Mouse (Mus musculus) CH12.LX (cell line): ENCODE data around the gene Ovch2. TPM values are rescaled to one million over a fixed set of nuclear protein-coding genes. Genes with fewer than 3 reads are reported as not detected.
"Not testable (repeated sequence)": the region's sequence is repeated elsewhere in the genome, so short reads cannot be mapped to it uniquely, and the experiment has no call there.

Experiments used
- DNase-seq: peaks from one replicate; pipeline ENCODE4 v3.0.0-alpha.2; 2013; ENCODE audit errors: extremely low read depth
- H3K27ac ChIP-seq: 2 replicates; pipeline ENCODE4 v1.5.1; 2012; ENCODE audit warnings: low read depth, mild to moderate bottlenecking, control low read depth, moderate library complexity; ENCODE audit not compliant: insufficient read depth
- H3K27me3 ChIP-seq: replicated peaks from 2 replicates; pipeline ENCODE3; 2012; ENCODE audit warnings: inconsistent platforms
- H3K36me3 ChIP-seq, 2 experiments: replicated peaks in 1 of 2; 2 replicates each; pipeline versions ENCODE3 to v1.6.1; 2012; ENCODE audit warnings: inconsistent platforms in 1 of 2, low read length in 1 of 2, mild to moderate bottlenecking in 1 of 2, mixed read lengths in 1 of 2, moderate library complexity in 1 of 2; ENCODE audit not compliant: control insufficient read depth in 1 of 2, insufficient read depth in 1 of 2
- H3K4me1 ChIP-seq, 2 experiments: 2 replicates each; pipeline ENCODE4 v1.6.1; 2012; ENCODE audit warnings: inconsistent platforms in 1 of 2, moderate library complexity in 1 of 2; ENCODE audit not compliant: insufficient read depth in 2 of 2, control insufficient read depth in 1 of 2
- H3K4me2 ChIP-seq: 2 replicates; pipeline ENCODE4 v1.6.1; 2012; ENCODE audit warnings: low read depth, mild to moderate bottlenecking, control low read depth; ENCODE audit not compliant: poor library complexity, insufficient read depth, severe bottlenecking
- H3K4me3 ChIP-seq, 3 experiments: fragments of 150-350 bp in 1 of 3; sonication (generic) in 1 of 3; replicated peaks in 1 of 3; 2 replicates each; pipeline versions ENCODE3 to v1.5.1; 2011 to 2012; ENCODE audit warnings: low read depth in 2 of 3, low read length in 2 of 3, mild to moderate bottlenecking in 2 of 3, moderate library complexity in 2 of 3, control low read depth in 1 of 3, improper control_type of control experiment in 1 of 3, inconsistent platforms in 1 of 3, mixed read lengths in 1 of 3; ENCODE audit not compliant: poor library complexity in 1 of 3
- H3K79me2 ChIP-seq: replicated peaks from 2 replicates; pipeline ENCODE4 v1.6.1; 2012; ENCODE audit warnings: mild to moderate bottlenecking, moderate library complexity; ENCODE audit not compliant: control insufficient read depth, poor library complexity, insufficient read depth, severe bottlenecking; ENCODE audit errors: extremely low read depth
- H3K9ac ChIP-seq: 2 replicates; pipeline ENCODE4 v1.6.1; 2012; ENCODE audit warnings: low read depth, mild to moderate bottlenecking, control low read depth, moderate library complexity; ENCODE audit not compliant: insufficient read depth
- H3K9me3 ChIP-seq: replicated peaks from 2 replicates; pipeline ENCODE3; 2012; ENCODE audit warnings: low read length, inconsistent platforms, mixed read lengths
- CTCF ChIP-seq, 2 experiments: IDR thresholded peaks in 1 of 2; conservative IDR thresholded peaks in 1 of 2; 2 replicates each; pipeline ENCODE4 v1.5.1; 2011 to 2012; ENCODE audit warnings: low read depth in 2 of 2, low read length in 2 of 2, improper control_type of control experiment in 1 of 2, inconsistent platforms in 1 of 2, mild to moderate bottlenecking in 1 of 2, moderate library complexity in 1 of 2
- E2F4 ChIP-seq: IDR thresholded peaks from 2 replicates; pipeline ENCODE4 v1.6.1; 2011; ENCODE audit warnings: low read depth, low read length, improper control_type of control experiment; ENCODE audit not compliant: insufficient replicate concordance
- KAT2A ChIP-seq: IDR thresholded peaks from 2 replicates; pipeline ENCODE4 v1.6.1; 2012; ENCODE audit warnings: low read length, improper control_type of control experiment, inconsistent platforms; ENCODE audit not compliant: insufficient replicate concordance
- MAX ChIP-seq: IDR thresholded peaks from 2 replicates; pipeline ENCODE4 v1.6.1; 2011; ENCODE audit warnings: low read length, improper control_type of control experiment
- RAD21 ChIP-seq: IDR thresholded peaks from 2 replicates; pipeline ENCODE4 v1.6.1; 2011; ENCODE audit warnings: low read depth, mild to moderate bottlenecking, low read length, improper control_type of control experiment, moderate library complexity
- SMC3 ChIP-seq: IDR thresholded peaks from 2 replicates; pipeline ENCODE4 v1.6.1; 2011; ENCODE audit warnings: low read depth, low read length, improper control_type of control experiment
- TBP ChIP-seq: conservative IDR thresholded peaks from 2 replicates; pipeline ENCODE4 v1.6.1; 2011; ENCODE audit warnings: low read depth, low read length, improper control_type of control experiment
- UBTF ChIP-seq: IDR thresholded peaks from 2 replicates; pipeline ENCODE4 v1.6.1; 2012; ENCODE audit warnings: low read depth, mild to moderate bottlenecking, inconsistent platforms, low read length, improper control_type of control experiment, moderate library complexity
- ZC3H11A ChIP-seq: IDR thresholded peaks from 2 replicates; pipeline ENCODE4 v1.6.1; 2012; ENCODE audit warnings: low read depth, mild to moderate bottlenecking, inconsistent platforms, low read length, improper control_type of control experiment
- ZNF384 ChIP-seq: IDR thresholded peaks from 2 replicates; pipeline ENCODE4 v1.6.1; 2012; ENCODE audit warnings: low read depth, low read length, improper control_type of control experiment, inconsistent platforms
- dilution Hi-C: fragments of 300-500 bp; cut with MboI; formaldehyde crosslinking; loops from 2 replicates; pipeline ENCODE4 v1.14.3; 2020; ENCODE audit warnings: low sequenced_read_pairs; ENCODE audit not compliant: extremely low pct_unique_long_range_greater_than_20kb, extremely low pct_ligation_motif_present
- in situ Hi-C: fragments of 300-500 bp; cut with MboI; formaldehyde crosslinking; loops from 3 replicates; pipeline ENCODE4 v1.14.3; 2019; ENCODE audit warnings: low sequenced_read_pairs, low pct_ligation_motif_present, low pct_unique_long_range_greater_than_20kb, mixed read lengths
- polyA plus RNA-seq: library from polyadenylated mRNA; unstranded; fragments of >175 nt; gene quantifications from 2 replicates; pipeline ENCODE4 v1.2.1, GENCODE M21; 2012; ENCODE audit warnings: low read depth; ENCODE audit not compliant: insufficient read length
- total RNA-seq, 2 experiments: library from RNA; depleted of rRNA; stranded (reverse); fragments of 300-350 nt in 1 of 2; fragments of >200 nt in 1 of 2; gene quantifications; 2 replicates each; pipeline ENCODE4 v1.2.3; 2012 to 2014

Ovch2 gene
- total RNA-seq (2012; rRNA removed) (not detected in 2 replicates), total RNA-seq (2014; rRNA removed) (not detected in 2 replicates), polyA plus RNA-seq (not detected in 2 replicates)

GRCm38 (mm10) chr7:107801108-107801507 is at the start of gene Ovch2:
TSS of gene Ovch2 (minus strand) at chr7:107801208.
- TF ChIP-seq E2F4 (no peak), CTCF (conservative IDR thresholded peaks at IDR 0.05 in 1 of 2, IDR thresholded peaks at IDR 0.05 in 1 of 2; ENCODE audit: low read depth in 2 of 2, low read length in 2 of 2) (no peak), ZC3H11A (no peak), UBTF (no peak), TBP (no peak), KAT2A (no peak), MAX (no peak)
- Histone ChIP-seq H3K4me1 (peaks cover 2 to 8% of the 10 kb centered on the region in 2 experiments; a peak in 3 of 4 replicates), H3K4me2 (peak within 1 kb of the TSS; percentile 29; the same call in 1 of the 2 replicates), H3K27ac (no peak within 1 kb of the TSS), H3K9ac (no peak within 1 kb of the TSS), H3K27me3 (peaks cover 2% of the 10 kb centered on the region), H3K4me3 (no peak within 1 kb of the TSS), H3K36me3 (no peaks in the 10 kb centered on the region), H3K9me3 (peaks cover 2% of the 10 kb centered on the region), H3K79me2 (no peaks in the 10 kb centered on the region)
- in situ Hi-C loops, result no loop called here
- dilution Hi-C loops, result no loop called here
- DNase-seq, result no peak

GRCm38 (mm10) chr7:107847390-107847789 is 46.4 kb upstream of the Ovch2 start, which contains the start of gene Olfr470:
TSS of gene Olfr470 (minus strand) at chr7:107847490.
- not testable (repeated sequence) for DNase-seq

GRCm38 (mm10) chr7:107841719-107842118 is 40.7 kb upstream of the Ovch2 start:
- peak; percentile 38 for DNase-seq
- H3K27me3 ChIP-seq, result no peaks in the 10 kb centered on the region
- H3K4me3 ChIP-seq, result no peak overlapping the region
- no peak overlapping the region for H3K27ac ChIP-seq
- no peaks in the 10 kb centered on the region for H3K36me3 ChIP-seq
- H3K79me2 ChIP-seq, result no peaks in the 10 kb centered on the region
- dilution Hi-C loops, result no loop called here
- H3K9me3 ChIP-seq, result no peaks in the 10 kb centered on the region
- in situ Hi-C loops, result no loop called here
- no peak overlapping the region for H3K4me2 ChIP-seq
- TF ChIP-seq SMC3 (peak; percentile 25), CTCF (conservative IDR thresholded peaks at IDR 0.05 in 1 of 2, IDR thresholded peaks at IDR 0.05 in 1 of 2; ENCODE audit: low read depth in 2 of 2, low read length in 2 of 2) (peak; percentile 44 to 68; a peak in 3 of 4 replicates), ZNF384 (no peak), RAD21 (peak; percentile 13)
- no peaks in the 10 kb centered on the region for H3K4me1 ChIP-seq
- H3K9ac ChIP-seq, result no peak overlapping the region

More at GRCm38 (mm10) chr7:107847390-107847789, 46.4 kb upstream of the Ovch2 start, which contains the start of gene Olfr470:
- dilution Hi-C loops, H3K9ac ChIP-seq, H3K4me2 ChIP-seq, H3K36me3 ChIP-seq, H3K27ac ChIP-seq, in situ Hi-C loops, H3K9me3 ChIP-seq, H3K79me2 ChIP-seq, H3K4me3 ChIP-seq, H3K27me3 ChIP-seq, H3K4me1 ChIP-seq: not testable (repeated sequence)

GRCm38 (mm10) chr7:107825441-107825840 is 24.4 kb upstream of the Ovch2 start, which contains the start of gene Olfr469:
TSS of gene Olfr469 (minus strand) at chr7:107825541.
- DNase-seq, H3K9ac ChIP-seq, H3K9me3 ChIP-seq, in situ Hi-C loops, H3K4me3 ChIP-seq, H3K79me2 ChIP-seq, H3K27me3 ChIP-seq, H3K36me3 ChIP-seq, H3K4me2 ChIP-seq, H3K27ac ChIP-seq, H3K4me1 ChIP-seq, dilution Hi-C loops: not testable (repeated sequence)

GRCm38 (mm10) chr7:107823867-107824266 is 22.9 kb upstream of the Ovch2 start:
- in situ Hi-C loops, H3K4me1 ChIP-seq, H3K27me3 ChIP-seq, H3K4me2 ChIP-seq, DNase-seq, H3K9ac ChIP-seq, H3K27ac ChIP-seq, H3K9me3 ChIP-seq, H3K36me3 ChIP-seq, H3K4me3 ChIP-seq, H3K79me2 ChIP-seq, dilution Hi-C loops: not testable (repeated sequence)
